Mouse (Mus musculus): ENCODE measurements around the gene Rhot1.

- TF ChIP-seq CTCF (IDR thresholded peaks at IDR 0.05; ENCODE audit: control insufficient read depth, insufficient read depth, insufficient replicate concordance, low read depth, low read length) = no peak
- no peak for TF ChIP-seq POLR2A (IDR thresholded peaks at IDR 0.05; ENCODE audit: control insufficient read depth, low read depth, low read length)
Measured at GRCm38 (mm10) chr11:80301316-80302045, 92.7 kb downstream of the Rhot1 start.
